Mouse (Mus musculus): ENCODE measurements around the gene Rgl1. TPM values are rescaled to one million over a fixed set of nuclear protein-coding genes. Genes with fewer than 3 reads are reported as not detected.
"Not testable (repeated sequence)": the region's sequence is repeated elsewhere in the genome, so short reads cannot be mapped to it uniquely, and the experiment has no call there.

The Rgl1 gene
- polyA plus RNA-seq, 1 experiment from 2014 or later, result 13.9 TPM

- no peak overlapping the region for H3K4me3 ChIP-seq (ENCODE audit: low read depth, low read length)
- H3K9me3 ChIP-seq (replicated peaks; ENCODE audit: control insufficient read depth, low read length, poor library complexity, severe bottlenecking), result no peaks in the 10 kb centered on the region
- H3K36me3 ChIP-seq (ENCODE audit: control insufficient read depth, insufficient read depth, low read length), result no peaks in the 10 kb centered on the region
- no peak overlapping the region for H3K9ac ChIP-seq (ENCODE audit: low read depth, low read length)
- H3K4me1 ChIP-seq (ENCODE audit: control insufficient read depth, insufficient read depth, low read length), result no peaks in the 10 kb centered on the region
- H3K27me3 ChIP-seq (ENCODE audit: control insufficient read depth, insufficient read depth, low read depth, low read length), result no peaks in the 10 kb centered on the region
- no peak for ATAC-seq
- no peak overlapping the region for H3K4me2 ChIP-seq (ENCODE audit: low read length)
- no peak overlapping the region for H3K27ac ChIP-seq (ENCODE audit: low read length)
- 21% methylated on average over 4 of the region's 4 CpGs for WGBS
These were observed 22.0 kb upstream of the Rgl1 start for GRCm38 (mm10) chr1:152788121-152788660.

GRCm38 (mm10) chr1:152786953-152787352, 20.8 kb upstream of the Rgl1 start:
- H3K4me2 ChIP-seq (ENCODE audit: low read length), result no peak overlapping the region
- H3K27ac ChIP-seq (ENCODE audit: low read length), result no peak overlapping the region
- 94% methylated on average over 4 of the region's 4 CpGs for WGBS
- no peak for ATAC-seq
- H3K9ac ChIP-seq (ENCODE audit: low read depth, low read length), result no peak overlapping the region
- H3K27me3 ChIP-seq (ENCODE audit: control insufficient read depth, insufficient read depth, low read depth, low read length), result no peaks in the 10 kb centered on the region
- no peak overlapping the region for H3K4me3 ChIP-seq (ENCODE audit: low read depth, low read length)
- H3K4me1 ChIP-seq (ENCODE audit: control insufficient read depth, insufficient read depth, low read length), result no peaks in the 10 kb centered on the region
- no peaks in the 10 kb centered on the region for H3K9me3 ChIP-seq (replicated peaks; ENCODE audit: control insufficient read depth, low read length, poor library complexity, severe bottlenecking)
- no peaks in the 10 kb centered on the region for H3K36me3 ChIP-seq (ENCODE audit: control insufficient read depth, insufficient read depth, low read length)

DNA sequence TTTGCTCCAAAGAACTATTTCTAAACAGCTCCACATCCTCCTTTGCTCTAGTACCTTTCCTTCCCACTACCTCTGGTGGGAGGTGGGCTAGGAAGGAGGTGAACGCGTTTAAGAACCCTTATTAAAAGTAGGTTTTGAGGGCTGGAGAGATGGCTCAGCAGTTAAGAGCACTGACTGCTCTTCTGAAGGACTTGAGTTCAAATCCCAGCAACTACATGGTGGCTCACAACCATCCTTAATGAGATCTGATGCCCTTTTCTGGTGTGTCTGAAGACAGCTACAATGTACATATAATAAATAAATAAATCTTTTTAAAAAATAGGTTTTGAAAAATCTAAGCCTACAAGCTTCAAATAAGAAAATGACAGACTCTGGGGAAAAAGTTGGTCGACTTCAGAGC, 19.3 kb upstream of the Rgl1 start:
- not testable (repeated sequence) for H3K4me1 ChIP-seq (ENCODE audit: control insufficient read depth, insufficient read depth, low read length); H3K4me2 ChIP-seq (ENCODE audit: low read length); H3K27ac ChIP-seq (ENCODE audit: low read length); H3K4me3 ChIP-seq (ENCODE audit: low read depth, low read length); ATAC-seq; H3K9ac ChIP-seq (ENCODE audit: low read depth, low read length); H3K9me3 ChIP-seq (replicated peaks; ENCODE audit: control insufficient read depth, low read length, poor library complexity, severe bottlenecking); H3K27me3 ChIP-seq (ENCODE audit: control insufficient read depth, insufficient read depth, low read depth, low read length); H3K36me3 ChIP-seq (ENCODE audit: control insufficient read depth, insufficient read depth, low read length)
- 89% methylated on average over 3 of the region's 3 CpGs for WGBS

- no peaks in the 10 kb centered on the region for H3K9me3 ChIP-seq (replicated peaks; ENCODE audit: control insufficient read depth, low read length, poor library complexity, severe bottlenecking)
- H3K4me2 ChIP-seq (ENCODE audit: low read length), result no peak overlapping the region
- no peaks in the 10 kb centered on the region for H3K27me3 ChIP-seq (ENCODE audit: control insufficient read depth, insufficient read depth, low read depth, low read length)
- H3K9ac ChIP-seq (ENCODE audit: low read depth, low read length), result no peak overlapping the region
- no peak for ATAC-seq
- H3K4me1 ChIP-seq (ENCODE audit: control insufficient read depth, insufficient read depth, low read length), result no peaks in the 10 kb centered on the region
- WGBS, result 97% methylated on average over 8 of the region's 8 CpGs
- H3K36me3 ChIP-seq (ENCODE audit: control insufficient read depth, insufficient read depth, low read length), result no peaks in the 10 kb centered on the region
- H3K27ac ChIP-seq (ENCODE audit: low read length), result no peak overlapping the region
- H3K4me3 ChIP-seq (ENCODE audit: low read depth, low read length), result no peak overlapping the region
These were observed 18.5 kb upstream of the Rgl1 start for GRCm38 (mm10) chr1:152784620-152785019.

DNA sequence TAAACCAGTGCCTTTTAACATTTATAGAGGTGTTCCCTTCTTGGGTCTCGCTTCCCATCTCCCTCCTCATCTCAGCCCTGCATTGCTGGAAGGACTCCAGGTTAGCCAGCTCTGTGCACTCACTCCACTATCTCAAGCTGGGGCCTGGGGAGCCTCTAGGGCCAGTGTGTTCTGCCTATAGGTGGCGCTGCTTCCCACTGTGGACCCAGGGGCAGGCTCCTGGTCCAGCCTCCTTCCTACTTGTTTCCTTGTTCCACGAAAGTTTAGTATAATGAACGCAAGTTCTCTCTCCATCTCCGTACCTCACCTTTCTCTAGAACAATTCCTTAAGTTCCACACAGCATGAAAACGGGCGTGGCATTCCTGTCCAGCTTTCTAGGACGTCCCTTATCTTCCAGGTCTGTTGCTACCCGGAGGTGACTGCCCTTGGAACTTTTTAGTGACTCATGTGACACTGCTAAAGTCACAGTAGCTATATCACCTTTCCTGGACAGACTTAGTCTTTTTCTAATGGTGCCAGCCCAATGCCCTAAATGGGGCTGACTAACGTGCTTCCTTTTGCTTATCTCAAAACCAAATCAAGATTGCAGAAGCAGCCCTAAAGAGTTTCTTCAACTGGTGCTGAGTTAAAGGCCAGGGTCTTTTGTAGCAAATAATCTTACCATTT, 13.1 kb upstream of the Rgl1 start:
- H3K4me2 ChIP-seq (ENCODE audit: low read length), result no peak overlapping the region
- 40% methylated on average over 10 of the region's 10 CpGs for WGBS

DNA sequence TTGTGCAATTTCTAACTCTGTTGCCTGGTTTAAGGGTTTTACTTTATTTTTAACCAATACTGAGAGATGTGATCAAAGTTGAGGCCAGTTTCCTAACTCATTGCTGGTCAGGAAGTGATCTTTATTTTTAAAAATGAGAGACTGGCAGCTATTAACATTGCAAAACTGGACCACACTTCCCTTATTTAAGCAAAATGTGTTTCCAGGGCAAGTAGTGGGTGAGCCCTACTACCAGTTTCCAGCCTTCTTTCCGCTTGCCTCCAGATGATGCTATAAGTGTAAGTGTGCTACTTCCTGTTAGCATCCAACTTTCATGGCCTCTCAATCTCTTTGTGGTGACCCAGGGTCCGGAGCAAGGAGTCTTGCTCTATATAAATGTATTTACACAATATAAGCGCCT, 8.4 kb upstream of the Rgl1 start:
- 95% methylated on average over 3 of the region's 3 CpGs for WGBS

More for the DNA sequence above, 13.1 kb upstream of the Rgl1 start:
- no peak overlapping the region for H3K9ac ChIP-seq (ENCODE audit: low read depth, low read length)
- no peak for ATAC-seq
- no peaks in the 10 kb centered on the region for H3K27me3 ChIP-seq (ENCODE audit: control insufficient read depth, insufficient read depth, low read depth, low read length)
- H3K4me3 ChIP-seq (ENCODE audit: low read depth, low read length), result no peak overlapping the region
- no peaks in the 10 kb centered on the region for H3K4me1 ChIP-seq (ENCODE audit: control insufficient read depth, insufficient read depth, low read length)
- H3K9me3 ChIP-seq (replicated peaks; ENCODE audit: control insufficient read depth, low read length, poor library complexity, severe bottlenecking), result no peaks in the 10 kb centered on the region
- no peak overlapping the region for H3K27ac ChIP-seq (ENCODE audit: low read length)
- H3K36me3 ChIP-seq (ENCODE audit: control insufficient read depth, insufficient read depth, low read length), result peaks cover 6% of the 10 kb centered on the region; the same call in 1 of the 2 replicates

GRCm38 (mm10) chr1:152771016-152771415, 4.9 kb upstream of the Rgl1 start:
- H3K36me3 ChIP-seq (ENCODE audit: control insufficient read depth, insufficient read depth, low read length), result peaks cover 23% of the 10 kb centered on the region

More for the DNA sequence above, 8.4 kb upstream of the Rgl1 start:
- H3K27ac ChIP-seq (ENCODE audit: low read length); H3K9me3 ChIP-seq (replicated peaks; ENCODE audit: control insufficient read depth, low read length, poor library complexity, severe bottlenecking); H3K4me3 ChIP-seq (ENCODE audit: low read depth, low read length); H3K9ac ChIP-seq (ENCODE audit: low read depth, low read length); ATAC-seq; H3K4me2 ChIP-seq (ENCODE audit: low read length); H3K27me3 ChIP-seq (ENCODE audit: control insufficient read depth, insufficient read depth, low read depth, low read length); H3K4me1 ChIP-seq (ENCODE audit: control insufficient read depth, insufficient read depth, low read length): not testable (repeated sequence)
- peaks cover 24% of the 10 kb centered on the region for H3K36me3 ChIP-seq (ENCODE audit: control insufficient read depth, insufficient read depth, low read length)

GRCm38 (mm10) chr1:152767749-152768488, 1.8 kb upstream of the Rgl1 start:
- peak overlapping the region; percentile 98 for H3K4me3 ChIP-seq (ENCODE audit: low read depth, low read length)
- no peak overlapping the region for H3K27ac ChIP-seq (ENCODE audit: low read length)
- WGBS, result 2% methylated on average over 5 of the region's 5 CpGs
- H3K4me2 ChIP-seq (ENCODE audit: low read length), result peak overlapping the region; percentile 62
- peaks cover 20% of the 10 kb centered on the region for H3K4me1 ChIP-seq (ENCODE audit: control insufficient read depth, insufficient read depth, low read length)
- no peaks in the 10 kb centered on the region for H3K27me3 ChIP-seq (ENCODE audit: control insufficient read depth, insufficient read depth, low read depth, low read length)
- peaks cover 11% of the 10 kb centered on the region; the same call in 1 of the 2 replicates for H3K36me3 ChIP-seq (ENCODE audit: control insufficient read depth, insufficient read depth, low read length)
- H3K9me3 ChIP-seq (replicated peaks; ENCODE audit: control insufficient read depth, low read length, poor library complexity, severe bottlenecking), result no peaks in the 10 kb centered on the region
- H3K9ac ChIP-seq (ENCODE audit: low read depth, low read length), result no peak overlapping the region
- peak; percentile 10 for ATAC-seq

More at GRCm38 (mm10) chr1:152771016-152771415, 4.9 kb upstream of the Rgl1 start:
- no peak overlapping the region for H3K9ac ChIP-seq (ENCODE audit: low read depth, low read length)
- no peak overlapping the region for H3K27ac ChIP-seq (ENCODE audit: low read length)
- no peaks in the 10 kb centered on the region for H3K9me3 ChIP-seq (replicated peaks; ENCODE audit: control insufficient read depth, low read length, poor library complexity, severe bottlenecking)
- no peaks in the 10 kb centered on the region for H3K27me3 ChIP-seq (ENCODE audit: control insufficient read depth, insufficient read depth, low read depth, low read length)
- 89% methylated on average over 9 of the region's 9 CpGs for WGBS
- H3K4me2 ChIP-seq (ENCODE audit: low read length), result no peak overlapping the region
- no peak for ATAC-seq
- H3K4me1 ChIP-seq (ENCODE audit: control insufficient read depth, insufficient read depth, low read length), result peaks cover 12% of the 10 kb centered on the region
- H3K4me3 ChIP-seq (ENCODE audit: low read depth, low read length), result no peak overlapping the region

All from midbrain, embryonic 16.5 days (tissue).